Mouse (Mus musculus) small intestine, adult 2 months (tissue): ENCODE results near the gene Parp3. TPM values are rescaled to one million over a fixed set of nuclear protein-coding genes. Genes with fewer than 3 reads are reported as not detected.

ENCODE experiments used
- H3K27ac ChIP-seq: fragments of 200-500 bp; 2 replicates; pipeline ENCODE4 v1.5.1; 2012; ENCODE audit warnings: low read depth, low read length, control low read depth, inconsistent platforms; ENCODE audit not compliant: insufficient read depth
- H3K27me3 ChIP-seq: fragments of 200-500 bp; 2 replicates; pipeline ENCODE4 v1.6.1; 2012; ENCODE audit warnings: mild to moderate bottlenecking, moderate library complexity, low read length, inconsistent platforms; ENCODE audit not compliant: control insufficient read depth, insufficient read depth
- H3K36me3 ChIP-seq: fragments of 200-500 bp; 2 replicates; pipeline ENCODE4 v1.6.1; 2012; ENCODE audit warnings: mild to moderate bottlenecking, low read length, control low read depth, inconsistent platforms; ENCODE audit not compliant: control insufficient read depth, insufficient read depth
- H3K4me1 ChIP-seq: fragments of 200-500 bp; 2 replicates; pipeline ENCODE4 v1.6.1; 2012; ENCODE audit warnings: low read length, inconsistent platforms, mixed read lengths; ENCODE audit not compliant: control insufficient read depth, insufficient read depth, insufficient read length
- H3K4me3 ChIP-seq: fragments of 200-500 bp; 2 replicates; pipeline ENCODE4 v1.5.1; 2012; ENCODE audit warnings: low read depth, mild to moderate bottlenecking, control low read depth, inconsistent platforms, low read length, moderate library complexity
- CTCF ChIP-seq: fragments of 200-500 bp; IDR thresholded peaks from 2 replicates; pipeline ENCODE4 v1.5.1; 2012; ENCODE audit warnings: low read depth, mild to moderate bottlenecking, control low read depth, inconsistent platforms, low read length, moderate library complexity, mixed read lengths; ENCODE audit not compliant: insufficient replicate concordance, insufficient read length; ENCODE audit errors: extremely low read depth
- POLR2A ChIP-seq: fragments of 200-500 bp; IDR thresholded peaks from 2 replicates; pipeline ENCODE4 v1.6.1; 2012; ENCODE audit warnings: low read depth, mild to moderate bottlenecking, control low read depth, inconsistent platforms, low read length, moderate library complexity
- WGBS: fragments of 180-500 bp; shearing (Covaris S2); methylation state at CpG from one replicate; pipeline ENCODE4 v1.1.7; 2018; 5-methylcytosine and 5-hydroxymethylcytosine counted together
- polyA plus RNA-seq: library from polyadenylated mRNA; depleted of rRNA; stranded (reverse); fragments of >200 nt; gene quantifications from 2 replicates; pipeline ENCODE4 v1.2.3, GENCODE M21; 2012

Parp3 gene
- polyA plus RNA-seq, 1 experiment, result 19.5 TPM

DNA sequence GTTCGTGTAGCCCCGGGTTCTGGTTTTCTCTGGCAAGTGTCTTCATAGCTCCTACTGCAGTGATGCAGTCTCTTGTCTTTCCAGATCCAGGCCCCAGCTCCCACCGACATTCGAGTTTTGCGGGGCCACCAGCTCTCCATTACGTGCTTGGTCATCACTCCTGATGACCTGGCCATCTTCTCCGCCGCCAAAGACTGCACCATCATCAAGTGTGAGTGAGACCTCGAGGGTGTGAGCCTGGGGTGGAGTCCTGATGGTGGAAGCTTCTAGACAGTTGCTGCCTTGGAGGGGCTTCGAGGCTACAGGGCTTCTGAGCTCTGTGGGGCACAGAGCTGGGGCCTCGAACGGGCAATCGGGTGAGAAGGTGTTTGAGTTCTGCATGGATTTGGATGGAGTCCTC, 4.9 kb upstream of the Parp3 start:
- WGBS, result 94% methylated on average over 13 of the region's 13 CpGs
- no peaks in the 10 kb centered on the region for H3K27me3 ChIP-seq
- no peak overlapping the region for H3K4me3 ChIP-seq
- H3K27ac ChIP-seq, result no peak overlapping the region
- TF ChIP-seq POLR2A (no peak), CTCF (no peak)
- peaks cover 38% of the 10 kb centered on the region for H3K36me3 ChIP-seq
- peaks cover 5% of the 10 kb centered on the region; the same call in 1 of the 2 replicates for H3K4me1 ChIP-seq

DNA sequence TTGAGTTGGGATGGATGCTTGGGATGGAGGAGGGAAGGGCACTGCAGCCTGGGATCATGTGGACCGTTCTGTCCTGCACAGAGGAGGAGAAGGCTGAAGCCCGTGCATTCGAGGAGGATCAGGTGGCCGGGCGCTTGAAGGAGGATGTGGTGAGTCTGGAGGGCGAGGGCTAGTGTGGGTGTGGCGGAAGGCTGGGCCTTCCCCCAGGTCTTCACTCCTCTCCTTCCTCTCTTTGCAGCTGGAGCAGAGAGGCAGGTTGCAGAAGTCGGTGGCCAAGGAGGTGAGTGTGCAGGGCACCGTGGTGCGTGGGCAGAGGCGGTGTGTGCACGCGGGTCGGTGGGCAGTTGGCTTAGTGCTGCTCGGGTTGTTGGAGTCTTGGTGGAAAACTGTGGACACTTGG, 4.3 kb upstream of the Parp3 start:
- WGBS, result 76% methylated on average over 15 of the region's 15 CpGs
- H3K4me3 ChIP-seq, result no peak overlapping the region
- H3K27me3 ChIP-seq, result no peaks in the 10 kb centered on the region
- no peak for TF ChIP-seq POLR2A
- TF ChIP-seq CTCF, result no peak
- peaks cover 11% of the 10 kb centered on the region; the same call in 1 of the 2 replicates for H3K4me1 ChIP-seq
- no peak overlapping the region for H3K27ac ChIP-seq
- H3K36me3 ChIP-seq, result peaks cover 35% of the 10 kb centered on the region

DNA sequence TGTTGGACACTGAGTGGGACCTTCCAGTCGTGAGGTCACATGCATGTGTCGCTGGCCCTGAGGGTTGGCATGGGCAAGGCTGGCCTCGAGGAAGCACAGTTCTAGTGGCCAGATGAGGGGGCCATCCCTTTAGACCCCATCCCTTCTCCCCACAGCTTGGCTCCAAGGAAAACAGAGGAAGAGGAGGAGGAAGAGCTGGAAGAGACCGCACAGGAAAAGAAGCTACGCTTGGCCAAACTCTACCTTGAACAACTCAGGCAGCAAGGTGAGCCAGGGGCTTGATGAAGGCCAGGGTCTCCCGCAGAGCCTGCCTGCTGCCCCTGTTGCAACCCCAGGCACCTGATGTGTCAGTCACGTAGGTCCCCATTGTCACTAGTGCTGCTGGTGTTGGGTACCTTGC, 3.8 kb upstream of the Parp3 start:
- TF ChIP-seq POLR2A, result no peak
- TF ChIP-seq CTCF, result no peak
- 94% methylated on average over 7 of the region's 7 CpGs for WGBS
- peaks cover 14% of the 10 kb centered on the region for H3K4me1 ChIP-seq
- no peak overlapping the region for H3K27ac ChIP-seq
- no peak overlapping the region for H3K4me3 ChIP-seq
- peaks cover 31% of the 10 kb centered on the region for H3K36me3 ChIP-seq
- H3K27me3 ChIP-seq, result no peaks in the 10 kb centered on the region

DNA sequence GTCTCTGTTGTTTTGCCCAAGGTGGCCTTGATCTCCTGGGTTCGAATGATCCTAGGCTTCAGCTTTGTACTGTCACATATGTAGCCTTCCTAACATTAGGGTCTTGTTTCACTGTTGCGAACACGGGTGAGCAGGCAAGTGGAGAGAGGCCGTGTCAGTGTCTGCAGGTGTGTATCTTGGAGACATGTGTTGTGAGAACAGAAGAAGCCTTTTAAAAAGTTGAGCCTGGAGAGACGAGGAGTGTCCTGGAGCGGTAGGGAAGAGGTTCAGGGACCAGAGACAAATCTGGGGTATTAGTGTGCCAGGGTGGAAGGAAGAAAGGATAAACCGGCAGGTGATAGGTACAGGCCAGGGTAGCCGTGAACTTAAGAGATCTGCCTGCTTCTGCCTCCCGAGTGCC, 1.4 kb upstream of the Parp3 start:
- TF ChIP-seq POLR2A (no peak), CTCF (no peak)
- 62% methylated on average over 9 of the region's 9 CpGs for WGBS
- H3K4me1 ChIP-seq, result peaks cover 24% of the 10 kb centered on the region
- peaks cover 12% of the 10 kb centered on the region for H3K36me3 ChIP-seq
- H3K4me3 ChIP-seq, result peak overlapping the region; percentile 72; the same call in 1 of the 2 replicates
- no peak overlapping the region for H3K27ac ChIP-seq
- H3K27me3 ChIP-seq, result no peaks in the 10 kb centered on the region

DNA sequence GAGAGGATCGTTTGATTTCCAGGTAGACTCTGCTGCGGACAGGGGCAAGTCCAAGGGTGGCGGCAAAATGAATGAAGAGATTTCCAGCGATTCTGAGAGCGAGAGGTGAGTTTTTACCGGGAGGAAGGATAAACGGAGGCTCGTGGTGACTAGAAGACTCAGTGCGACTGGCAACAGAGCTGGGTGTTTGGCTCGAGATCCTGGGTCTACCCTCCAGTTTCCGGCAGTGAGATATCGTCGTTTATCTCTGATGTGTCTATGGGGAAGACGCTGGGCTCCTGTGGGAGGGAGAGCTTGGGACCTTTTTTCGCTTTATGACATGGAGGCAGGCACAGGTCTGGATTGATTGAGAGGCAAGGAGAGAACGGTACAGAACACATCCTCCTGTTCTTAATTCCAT, 900 bp upstream of the Parp3 start:
- Histone ChIP-seq H3K4me1 (peaks cover 24% of the 10 kb centered on the region), H3K27ac (no peak overlapping the region)

DNA sequence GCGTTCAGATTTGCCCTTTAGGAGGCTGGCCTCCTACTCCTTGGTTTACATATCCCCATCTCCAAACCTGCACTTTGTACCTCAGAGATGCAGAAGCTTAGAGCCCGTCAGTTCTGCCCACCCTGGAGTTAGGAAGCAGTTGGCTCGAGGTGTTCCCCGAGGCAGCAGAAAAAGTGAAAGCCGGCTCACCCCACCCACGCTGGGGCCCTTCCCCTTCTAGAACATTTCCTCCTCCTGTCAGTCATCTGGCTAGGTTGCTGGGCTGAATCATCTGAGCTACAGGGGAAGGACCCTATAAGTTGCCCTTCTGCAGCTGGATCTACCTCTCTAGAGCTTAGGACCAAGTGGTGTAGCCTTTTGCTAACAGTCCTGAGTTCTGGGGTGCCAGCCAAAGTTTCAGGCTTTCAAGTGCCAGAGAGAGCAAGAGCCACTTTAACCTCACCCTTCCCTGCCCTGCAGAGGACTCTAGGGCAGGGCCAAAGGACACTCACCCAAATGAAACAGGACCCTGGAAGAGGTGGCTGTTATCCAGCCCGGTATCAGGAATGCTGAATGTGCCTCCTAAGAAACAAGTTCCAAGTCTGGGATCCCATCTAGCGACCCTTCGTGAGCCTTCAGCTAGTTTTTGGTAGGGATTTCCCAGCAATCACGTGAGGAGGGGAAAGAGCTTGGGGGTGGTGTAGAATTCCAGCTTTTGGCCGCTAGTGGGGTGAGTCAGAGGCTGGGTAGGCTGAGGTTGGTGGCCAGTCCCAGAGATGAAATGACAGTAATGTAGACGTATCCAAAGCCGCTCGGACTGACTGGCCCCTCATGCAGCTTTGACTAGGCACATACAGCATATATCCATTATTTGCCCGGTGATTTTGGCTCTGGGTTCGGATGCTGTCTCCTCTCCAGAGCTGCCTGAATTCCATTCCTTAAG, 486 bp downstream of the Parp3 start:
- 4% methylated on average over 16 of the region's 16 CpGs for WGBS
- Histone ChIP-seq H3K27me3 (no peaks in the 10 kb centered on the region), H3K27ac (peak overlapping the region; percentile 73)

More for the DNA sequence above, 900 bp upstream of the Parp3 start:
- under 1% methylated on average over 16 of the region's 16 CpGs for WGBS
- no peak for TF ChIP-seq POLR2A
- no peak for TF ChIP-seq CTCF
- no peaks in the 10 kb centered on the region for H3K27me3 ChIP-seq
- H3K4me3 ChIP-seq, result peak overlapping the region; percentile 72
- H3K36me3 ChIP-seq, result peaks cover 8% of the 10 kb centered on the region

DNA sequence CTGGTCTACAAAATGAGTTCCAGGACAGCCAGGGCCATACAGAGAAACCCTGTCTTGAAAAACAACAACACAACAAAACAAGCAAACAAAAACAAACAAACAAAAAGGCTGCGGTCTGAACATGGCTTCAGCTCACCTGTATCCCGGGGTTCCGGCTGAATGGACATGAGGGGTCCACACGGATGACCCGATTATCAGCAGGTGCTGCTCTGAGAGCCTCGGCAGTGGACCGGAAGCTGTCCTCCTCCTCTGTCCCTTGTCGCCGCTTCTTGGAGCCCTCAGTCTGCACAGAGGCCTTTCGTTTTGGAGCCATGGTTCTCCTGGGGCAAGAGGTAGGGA, 1.1 kb downstream of the Parp3 start, which contains the start of gene Rrp9:
Rrp9 (plus strand) TSS at position 301 of the 339 bp plus-strand sequence.
- H3K27ac ChIP-seq, result peak within 1 kb of the TSS; percentile 73
- 55% methylated on average over 10 of the region's 10 CpGs for WGBS
- peak within 1 kb of the TSS; percentile 56 for H3K4me3 ChIP-seq
- H3K4me1 ChIP-seq, result peaks cover 27% of the 10 kb centered on the region
- no peaks in the 10 kb centered on the region for H3K27me3 ChIP-seq
- H3K36me3 ChIP-seq, result no peaks in the 10 kb centered on the region; the same call in 1 of the 2 replicates
- TF ChIP-seq CTCF (no peak), POLR2A (no peak)

More for the DNA sequence above, 486 bp downstream of the Parp3 start:
- Histone ChIP-seq H3K4me1 (peaks cover 27% of the 10 kb centered on the region), H3K36me3 (peaks cover 3% of the 10 kb centered on the region; the same call in 1 of the 2 replicates), H3K4me3 (peak overlapping the region; percentile 56)
- no peak for TF ChIP-seq POLR2A
- no peak for TF ChIP-seq CTCF
